Mouse (Mus musculus) MEL (cell line): ENCODE data around the gene Pcif1.

Experiments
- CHD2 ChIP-seq: IDR thresholded peaks from 2 replicates; pipeline ENCODE4 v1.6.1; 2011; ENCODE audit warnings: low read length, improper control_type of control experiment
- CTCF ChIP-seq, 3 experiments: IDR thresholded peaks in 2 of 3; conservative IDR thresholded peaks in 1 of 3; 2 replicates each; pipeline ENCODE4 v1.5.1; 2011 to 2012; ENCODE audit warnings: low read length in 3 of 3, low read depth in 2 of 3, mild to moderate bottlenecking in 2 of 3, improper control_type of control experiment in 1 of 3, inconsistent platforms in 1 of 3, mixed read lengths in 1 of 3, moderate library complexity in 1 of 3; ENCODE audit not compliant: control insufficient read depth in 1 of 3, insufficient read depth in 1 of 3, poor library complexity in 1 of 3, severe bottlenecking in 1 of 3
- EP300 ChIP-seq, 2 experiments: IDR thresholded peaks; 2 replicates each; pipeline ENCODE4 v1.6.1; 2011; ENCODE audit warnings: improper control_type of control experiment in 2 of 2, low read length in 2 of 2, low read depth in 1 of 2, mild to moderate bottlenecking in 1 of 2
- GATA1 ChIP-seq: IDR thresholded peaks from 2 replicates; pipeline ENCODE4 v1.6.1; 2011; ENCODE audit warnings: low read depth, low read length, improper control_type of control experiment
- MAX ChIP-seq: IDR thresholded peaks from 2 replicates; pipeline ENCODE4 v1.6.1; 2011; ENCODE audit warnings: low read length, improper control_type of control experiment
- NELFE ChIP-seq: IDR thresholded peaks from 2 replicates; pipeline ENCODE4 v1.6.1; 2011; ENCODE audit warnings: low read depth, low read length, improper control_type of control experiment
- NRF1 ChIP-seq: IDR thresholded peaks from 2 replicates; pipeline ENCODE4 v1.6.1; 2014; ENCODE audit warnings: low read depth, mild to moderate bottlenecking, inconsistent platforms, low read length, improper control_type of control experiment, moderate library complexity; ENCODE audit not compliant: poor library complexity, insufficient read depth, severe bottlenecking
- POLR2A ChIP-seq, 2 experiments: IDR thresholded peaks; 2 replicates each; pipeline ENCODE4 v1.6.1; 2011 to 2012; ENCODE audit warnings: low read length in 2 of 2, mild to moderate bottlenecking in 2 of 2, control low read depth in 1 of 2, improper control_type of control experiment in 1 of 2, low read depth in 1 of 2, moderate library complexity in 1 of 2; ENCODE audit not compliant: control insufficient read depth in 1 of 2, insufficient read depth in 1 of 2, poor library complexity in 1 of 2
- POLR2AphosphoS5 ChIP-seq: IDR thresholded peaks from 2 replicates; pipeline ENCODE4 v1.6.1; 2012; ENCODE audit warnings: low read depth, borderline replicate concordance, mild to moderate bottlenecking, inconsistent platforms, low read length, moderate library complexity, mixed read lengths
- SIN3A ChIP-seq: IDR thresholded peaks from 2 replicates; pipeline ENCODE4 v1.6.1; 2012; ENCODE audit warnings: low read length, improper control_type of control experiment, inconsistent platforms
- TAL1 ChIP-seq: IDR thresholded peaks from 2 replicates; pipeline ENCODE4 v1.6.1; 2012; ENCODE audit warnings: mild to moderate bottlenecking, inconsistent platforms, low read length, moderate library complexity, mixed read lengths
- UBTF ChIP-seq: IDR thresholded peaks from 2 replicates; pipeline ENCODE4 v1.6.1; 2012; ENCODE audit warnings: low read depth, mild to moderate bottlenecking, inconsistent platforms, low read length, improper control_type of control experiment, moderate library complexity, borderline replicate concordance; ENCODE audit not compliant: insufficient read depth
- ZC3H11A ChIP-seq: IDR thresholded peaks from 2 replicates; pipeline ENCODE4 v1.6.1; 2012; ENCODE audit warnings: low read depth, mild to moderate bottlenecking, inconsistent platforms, low read length, improper control_type of control experiment
- ZKSCAN1 ChIP-seq: IDR thresholded peaks from 2 replicates; pipeline ENCODE4 v1.6.1; 2012; ENCODE audit warnings: low read depth, mild to moderate bottlenecking, inconsistent platforms, low read length, improper control_type of control experiment, moderate library complexity

DNA sequence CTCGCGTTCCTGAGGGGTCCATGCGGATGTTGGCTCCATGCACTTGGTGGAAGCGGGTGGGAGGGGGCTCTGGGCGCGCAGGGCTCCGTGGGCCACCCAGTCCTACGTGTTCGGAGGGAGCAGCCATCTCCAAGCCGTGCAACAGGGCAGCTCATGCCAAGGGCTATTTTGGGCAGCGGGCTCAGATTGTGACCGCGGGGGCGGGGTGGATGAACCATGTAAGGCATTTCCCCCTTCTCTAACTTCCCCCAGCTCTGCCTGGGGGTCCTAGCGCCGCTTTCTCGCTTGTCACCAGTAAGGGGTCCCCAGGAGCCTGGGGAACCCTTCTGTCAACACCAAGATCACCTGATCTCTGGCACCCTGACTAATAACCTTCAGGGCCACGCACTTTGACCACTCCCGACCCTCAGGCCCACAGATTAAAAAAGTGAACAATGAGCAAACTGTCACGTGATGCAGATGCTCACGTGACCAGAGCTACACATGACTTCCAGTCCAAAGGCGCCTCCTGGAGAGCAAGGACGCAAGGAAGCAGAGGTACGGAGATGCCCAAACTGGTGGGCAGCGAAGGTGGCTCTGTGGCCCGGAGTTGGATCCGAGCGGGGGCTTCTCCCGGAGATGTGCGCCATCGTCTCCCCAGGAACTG lies 45.7 kb upstream of the Pcif1 start, which contains the start of gene Neurl2:
- peak in 1 of 3 experiments; percentile 5; a peak in 1 of 6 replicates for TF ChIP-seq CTCF (IDR thresholded peaks at IDR 0.05 in 2 of 3, conservative IDR thresholded peaks at IDR 0.05 in 1 of 3; ENCODE audit: control insufficient read depth in 1 of 3, insufficient read depth in 1 of 3, low read depth in 2 of 3, low read length in 3 of 3, poor library complexity in 1 of 3, severe bottlenecking in 1 of 3)
- no peak for TF ChIP-seq UBTF
- TF ChIP-seq EP300 (IDR thresholded peaks at IDR 0.05; ENCODE audit: low read depth in 1 of 2, low read length in 2 of 2): no peak
- TF ChIP-seq POLR2AphosphoS5: no peak
- TF ChIP-seq NELFE: peak; percentile 50
- TF ChIP-seq MAX: peak; percentile 98
- TF ChIP-seq GATA1: 0 out of 2 replicates have a peak, but pooled peaks have one; percentile 2
- TF ChIP-seq NRF1: no peak
- no peak for TF ChIP-seq CHD2
- no peak for TF ChIP-seq ZKSCAN1
- TF ChIP-seq ZC3H11A: no peak
- TF ChIP-seq SIN3A: peak; percentile 100
- no peak for TF ChIP-seq TAL1
- peak; percentile 42 to 74; a peak in 3 of 4 replicates for TF ChIP-seq POLR2A (IDR thresholded peaks at IDR 0.05; ENCODE audit: control insufficient read depth in 1 of 2, insufficient read depth in 1 of 2, low read depth in 1 of 2, low read length in 2 of 2, poor library complexity in 1 of 2)
